Mouse (Mus musculus) urinary bladder, postnatal 10 days (tissue): ENCODE results near the gene Gm10570.

ENCODE experiments used
- DNase-seq: peaks from one replicate; pipeline ENCODE4 v3.0.0; 2022; ENCODE audit warnings: low spot score

Gm10570 gene

DNA sequence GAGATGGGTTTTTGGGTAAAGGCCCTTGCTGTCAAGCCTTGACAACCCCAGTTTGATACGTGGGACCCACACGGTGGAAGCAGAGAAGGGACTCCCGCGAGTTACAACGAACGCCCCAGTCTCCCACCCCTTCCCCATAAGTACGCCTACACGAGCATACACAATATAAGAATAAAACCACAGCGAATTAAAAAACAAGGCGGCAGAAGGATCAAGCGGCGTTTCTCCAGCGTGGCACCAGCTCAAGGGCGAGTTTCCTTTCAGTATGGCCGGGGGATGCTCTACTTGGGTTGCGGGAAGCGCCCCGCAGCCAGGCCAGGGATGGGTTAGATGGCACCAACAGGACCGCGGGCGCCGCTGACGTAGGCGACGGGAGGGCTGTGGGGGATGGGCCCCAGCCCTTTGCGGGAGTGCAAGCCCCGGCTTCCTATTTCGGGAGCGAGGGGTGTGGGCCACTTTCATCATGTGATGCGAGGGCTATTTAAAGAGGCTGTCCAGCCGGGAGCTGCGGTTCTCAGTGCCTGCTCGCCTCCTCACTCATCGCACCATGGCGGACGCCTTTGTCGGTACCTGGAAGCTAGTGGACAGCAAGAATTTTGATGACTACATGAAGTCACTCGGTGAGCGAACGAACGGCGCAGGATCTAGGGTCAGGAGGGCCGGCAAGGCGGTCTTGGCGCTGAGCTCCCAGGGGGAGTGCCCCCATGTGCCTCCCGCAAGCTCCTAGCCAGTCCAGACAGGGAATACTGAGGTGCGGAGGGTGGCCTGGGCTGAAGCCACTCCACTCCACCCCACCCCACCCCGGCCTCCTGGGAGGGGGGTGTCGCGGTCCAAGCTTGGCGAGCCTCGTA lies at the start of gene Gm10570, which contains the start of gene Fabp3:
Gene Gm10570 (minus strand): TSS at position 444 of the 851 bp plus-strand sequence.
Gene Fabp3 (plus strand): TSS at position 365 of the 851 bp plus-strand sequence.
- no peak for DNase-seq

DNA sequence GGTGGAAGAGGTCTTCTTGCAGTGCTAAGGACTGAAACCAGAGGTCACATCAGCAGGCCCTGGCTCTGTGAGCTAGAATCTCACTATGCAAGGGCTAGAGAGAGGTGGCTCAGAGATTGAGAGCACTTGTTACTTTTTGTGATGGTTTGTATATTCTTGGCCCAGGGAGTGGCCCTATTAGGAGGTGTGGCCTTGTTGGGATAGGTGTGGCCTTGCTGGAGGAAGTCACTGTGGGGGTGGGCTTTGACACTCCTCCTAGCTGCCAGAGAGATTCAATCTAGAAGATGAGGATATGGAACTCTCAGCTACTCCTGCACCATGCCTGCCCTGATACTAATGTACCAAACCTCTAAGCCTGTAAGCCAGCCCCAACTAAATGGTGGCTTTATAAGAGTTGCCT lies 49.5 kb upstream of the Gm10570 start:
- DNase-seq = no peak

DNA sequence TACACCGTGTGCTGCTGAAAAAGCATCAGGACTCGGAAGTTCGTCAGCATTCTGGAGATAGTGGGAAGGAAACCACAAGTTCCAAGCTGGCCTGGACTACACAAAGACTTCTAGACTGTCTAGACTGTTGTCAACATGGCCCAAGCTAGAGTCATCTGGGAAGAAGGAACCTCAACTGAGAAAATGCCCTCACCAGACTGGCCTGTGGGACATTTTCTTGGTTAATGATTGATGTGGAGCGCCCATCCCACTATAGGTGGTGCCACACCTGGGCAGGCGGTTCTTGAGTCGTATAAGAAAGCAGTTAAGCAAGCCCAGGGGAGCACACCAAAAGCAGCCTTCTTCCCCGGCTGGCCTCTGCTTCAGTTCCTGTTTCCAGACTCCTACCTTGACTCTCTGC lies 44.1 kb upstream of the Gm10570 start:
- DNase-seq = no peak

DNA sequence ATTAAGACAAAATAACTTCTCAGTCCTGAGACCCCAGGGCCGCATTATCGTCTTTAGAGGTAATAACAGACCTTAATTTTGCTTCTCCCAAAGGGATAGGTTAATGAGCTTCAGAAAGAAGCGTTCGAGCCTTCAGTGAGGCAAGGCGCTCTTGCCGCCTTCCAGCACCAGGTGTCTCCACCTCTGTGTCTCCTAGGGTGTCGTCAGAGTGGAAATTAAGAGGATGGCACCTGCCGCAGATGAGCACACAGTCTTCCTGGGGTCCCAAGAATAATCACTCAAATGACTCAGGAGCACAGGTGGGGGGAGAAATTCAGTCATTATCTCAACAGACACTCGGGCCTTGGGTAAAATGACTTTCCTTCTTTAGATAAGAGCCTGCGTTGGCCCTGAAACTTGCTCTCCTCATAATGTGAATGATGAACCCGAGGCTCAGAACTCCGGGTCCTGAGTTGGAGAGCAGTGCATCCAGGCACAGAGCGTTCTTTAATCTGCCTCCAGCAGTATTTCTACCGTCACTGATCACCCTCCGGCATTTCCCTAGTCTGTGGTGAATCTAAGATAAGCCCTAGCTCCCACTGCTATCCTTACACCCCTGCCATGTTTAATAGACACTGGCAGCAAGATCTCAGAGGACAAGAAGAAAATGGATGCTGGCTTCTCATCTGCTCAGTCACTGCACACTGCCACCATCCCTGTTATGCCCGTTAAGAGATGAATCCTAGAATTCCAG lies 42.4 kb upstream of the Gm10570 start:
- DNase-seq = no peak

DNA sequence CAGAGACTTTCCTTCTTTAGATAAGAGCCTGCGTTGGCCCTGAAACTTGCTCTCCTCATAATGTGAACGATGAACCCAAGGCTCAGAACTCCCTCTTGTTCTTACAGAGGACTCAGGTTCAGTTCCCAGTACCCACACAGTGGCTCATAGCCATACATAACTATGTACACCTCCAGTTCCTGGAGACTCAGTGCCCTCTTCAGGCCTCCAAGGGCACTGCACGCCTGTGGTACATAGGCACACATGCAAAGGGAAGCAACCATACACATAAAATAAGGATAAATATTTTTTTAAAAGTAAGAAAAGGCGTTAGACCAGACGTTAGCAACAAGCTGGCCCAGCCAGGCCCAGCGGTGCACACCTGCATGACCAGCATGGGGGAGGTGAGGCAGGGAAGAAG lies 41.2 kb upstream of the Gm10570 start:
- DNase-seq = no peak

DNA sequence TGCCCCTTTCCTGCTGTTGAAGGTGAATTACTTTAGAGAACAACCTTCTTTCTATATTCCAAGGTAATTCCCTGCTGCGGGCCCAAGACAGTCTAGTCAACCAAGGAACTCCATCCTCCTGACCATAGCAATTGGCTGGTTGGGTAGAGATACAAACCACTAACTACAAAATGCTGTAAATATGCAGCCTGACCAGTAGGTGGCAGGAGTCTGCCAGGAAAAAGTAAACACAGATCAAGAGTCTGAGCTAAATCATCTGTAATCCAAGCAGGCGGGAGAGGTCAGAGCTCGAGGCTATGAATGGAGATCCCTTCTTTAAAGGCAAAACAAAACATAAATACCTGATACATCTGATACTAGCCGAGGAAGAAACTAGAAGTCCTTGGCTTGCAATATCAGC lies 33.2 kb upstream of the Gm10570 start:
- DNase-seq = no peak

DNA sequence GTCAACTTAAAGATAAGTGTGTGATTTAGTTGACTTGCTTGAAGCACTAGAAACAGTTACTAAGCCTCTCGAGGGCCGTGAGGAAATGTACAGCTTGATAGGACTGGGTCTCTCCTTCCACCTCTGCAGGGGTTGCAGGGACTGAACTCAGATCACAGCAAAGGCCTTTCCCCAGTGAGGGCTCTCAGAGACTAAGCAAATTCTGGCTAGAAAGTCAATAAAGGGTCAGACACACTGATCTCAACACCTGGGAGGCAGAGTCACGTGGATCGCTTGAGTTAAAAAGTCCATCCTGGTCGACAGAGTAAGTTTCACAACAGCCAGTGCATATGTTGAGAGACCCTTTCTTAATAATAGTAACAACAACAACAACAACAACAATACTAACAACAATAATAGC lies 27.4 kb upstream of the Gm10570 start:
- no peak for DNase-seq

DNA sequence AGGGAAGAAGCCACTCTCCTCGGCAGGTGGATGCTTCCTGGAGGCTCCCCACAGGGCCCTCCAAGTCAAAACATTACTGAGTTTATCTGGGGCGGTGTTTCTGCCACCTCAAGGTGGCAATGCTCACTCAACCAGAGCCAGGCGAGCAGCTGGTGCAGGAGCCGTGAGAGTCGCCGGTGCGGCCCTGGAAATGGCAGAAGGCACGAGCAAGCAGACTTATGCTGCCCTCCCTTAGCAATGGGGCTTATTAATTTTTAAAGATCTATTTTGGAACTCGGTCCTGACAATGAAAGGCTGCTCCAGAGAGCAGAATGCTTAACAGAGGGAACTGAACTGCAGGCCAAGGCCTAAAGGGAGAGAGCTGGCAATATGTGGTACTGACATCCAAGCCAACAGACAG lies 18.9 kb upstream of the Gm10570 start:
- no peak for DNase-seq

DNA sequence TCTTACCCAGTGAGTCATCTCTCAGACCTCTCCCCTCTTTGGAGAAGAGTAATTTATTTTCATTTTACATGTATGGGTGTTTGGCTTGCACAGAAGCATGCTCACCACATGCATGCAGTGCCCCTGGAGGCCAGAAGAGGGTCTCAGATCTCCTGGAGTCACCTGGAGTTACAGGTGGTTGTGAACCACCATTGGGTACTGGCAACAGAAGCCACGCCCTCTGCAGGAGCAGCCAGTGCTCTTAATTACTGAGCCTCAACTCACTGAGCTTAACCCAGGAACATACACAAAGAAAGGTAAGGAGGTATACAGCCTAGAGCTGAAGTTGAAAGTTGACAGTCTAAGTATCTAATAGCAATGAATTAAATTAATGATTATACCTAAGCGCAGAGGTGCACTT lies 17.0 kb upstream of the Gm10570 start:
- DNase-seq = no peak

DNA sequence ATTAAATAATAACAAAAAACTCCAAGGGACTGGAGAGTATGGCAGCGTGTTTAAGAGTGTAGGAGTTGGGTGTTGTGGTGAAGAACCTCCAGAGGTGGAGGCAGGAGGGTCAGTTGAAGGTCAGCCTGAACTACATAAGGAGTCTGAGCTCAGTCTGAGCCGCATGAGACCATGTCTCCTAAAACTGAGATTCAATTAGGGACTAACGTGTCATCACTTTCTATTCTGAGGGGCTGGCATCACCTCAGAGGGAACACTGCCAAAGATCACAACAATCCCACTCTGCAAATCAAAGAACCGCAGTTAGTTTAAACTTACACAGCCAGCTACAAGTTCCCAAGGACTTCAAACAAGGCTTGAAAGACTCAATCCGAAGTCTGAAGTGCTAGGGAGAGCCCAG lies 15.1 kb upstream of the Gm10570 start:
- DNase-seq = no peak

DNA sequence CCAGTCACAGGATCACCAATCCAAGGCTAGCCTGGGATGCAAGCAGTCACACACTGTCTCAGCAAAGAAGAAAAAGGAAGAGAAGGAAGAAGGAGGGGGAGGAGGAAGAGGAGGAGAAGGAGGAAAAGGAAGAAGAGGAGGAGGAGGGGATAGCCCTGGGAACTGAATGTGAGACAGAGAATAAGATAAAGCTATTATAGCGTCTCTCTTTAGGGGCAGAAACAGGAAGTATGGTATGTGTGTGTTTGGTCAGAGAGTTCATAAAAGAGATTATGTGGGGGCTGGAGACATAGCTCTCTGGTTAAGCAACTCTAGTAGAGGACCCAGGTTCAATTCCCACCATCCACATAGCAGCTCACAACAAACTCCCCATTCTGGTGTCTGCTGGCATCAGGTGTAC lies 14.7 kb upstream of the Gm10570 start:
- no peak for DNase-seq

DNA sequence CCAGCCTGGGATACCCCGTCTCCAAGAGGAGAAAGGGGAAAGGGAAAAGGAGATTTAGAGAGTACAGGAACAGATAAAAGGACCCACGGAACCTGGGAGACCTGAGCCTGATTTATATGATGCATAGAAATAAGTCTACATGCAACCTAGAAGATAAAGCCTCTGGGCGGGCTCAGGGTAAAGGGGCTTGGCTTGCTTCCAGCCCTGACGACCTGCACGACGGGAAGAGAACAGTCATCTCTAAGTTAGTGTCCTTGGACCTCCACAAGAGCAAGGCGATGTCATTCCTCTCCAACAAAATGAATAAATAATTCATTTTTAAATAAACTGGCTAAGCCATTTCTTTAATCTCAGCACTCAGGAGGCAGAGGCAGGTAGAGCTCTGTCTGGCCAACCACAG lies 14.1 kb upstream of the Gm10570 start:
- DNase-seq = no peak

DNA sequence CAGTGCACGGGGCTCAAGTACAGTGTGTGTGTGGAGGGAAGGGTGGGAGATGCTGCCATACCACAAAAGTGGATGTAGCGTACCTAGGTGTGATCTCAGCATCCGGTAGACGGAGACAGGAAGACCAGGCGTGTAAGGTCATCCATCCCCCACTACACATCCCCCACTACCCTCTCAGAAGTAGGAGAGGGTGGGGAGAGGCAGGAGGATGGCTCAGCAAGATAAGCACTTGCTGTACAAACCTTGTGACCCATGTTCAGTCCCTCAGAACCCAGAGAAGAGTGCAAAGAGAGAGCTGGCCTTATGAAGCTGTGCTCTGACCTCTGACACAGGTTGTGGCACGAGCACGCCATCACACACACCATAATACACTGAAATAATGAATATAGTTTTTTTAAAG lies 13.2 kb upstream of the Gm10570 start:
- DNase-seq = no peak

DNA sequence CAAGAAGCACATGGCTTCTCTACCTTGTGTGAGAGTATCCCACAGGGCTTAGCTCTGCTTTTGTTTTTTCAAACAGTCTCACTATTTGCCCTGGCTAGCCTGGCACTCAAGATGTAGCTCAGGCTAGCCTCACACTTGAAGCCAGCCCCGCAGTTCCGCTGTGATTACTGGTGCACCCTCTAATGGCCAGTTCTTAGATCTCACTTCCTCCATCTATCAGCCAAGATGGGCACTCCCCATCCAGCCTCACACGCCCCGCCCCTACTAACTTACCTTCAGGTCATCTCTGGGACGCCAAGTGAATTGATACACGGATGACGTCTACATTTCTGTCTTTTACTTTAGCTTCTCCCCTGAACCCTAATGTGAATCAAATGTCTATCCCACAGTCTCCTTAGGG lies 11.1 kb upstream of the Gm10570 start:
- no peak for DNase-seq

DNA sequence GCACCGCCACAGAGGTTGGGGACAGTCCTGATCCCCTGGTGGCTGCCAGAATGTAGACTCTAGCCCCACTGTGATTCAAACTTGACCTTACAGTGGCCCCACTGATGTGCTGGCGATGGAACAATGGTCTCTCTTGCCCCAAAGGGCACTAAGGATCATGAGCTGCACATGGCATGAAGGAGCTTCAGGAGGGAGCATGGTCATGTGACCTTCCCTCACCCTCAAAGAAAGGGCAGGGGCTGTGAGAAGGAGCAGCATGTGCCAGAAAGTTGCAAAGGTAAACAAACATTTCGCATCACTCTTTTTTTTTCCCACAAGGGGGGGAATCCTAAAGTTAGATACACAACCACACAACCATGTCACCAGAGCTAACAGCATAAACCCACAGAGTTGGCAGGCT lies 9.6 kb upstream of the Gm10570 start:
- DNase-seq = no peak

DNA sequence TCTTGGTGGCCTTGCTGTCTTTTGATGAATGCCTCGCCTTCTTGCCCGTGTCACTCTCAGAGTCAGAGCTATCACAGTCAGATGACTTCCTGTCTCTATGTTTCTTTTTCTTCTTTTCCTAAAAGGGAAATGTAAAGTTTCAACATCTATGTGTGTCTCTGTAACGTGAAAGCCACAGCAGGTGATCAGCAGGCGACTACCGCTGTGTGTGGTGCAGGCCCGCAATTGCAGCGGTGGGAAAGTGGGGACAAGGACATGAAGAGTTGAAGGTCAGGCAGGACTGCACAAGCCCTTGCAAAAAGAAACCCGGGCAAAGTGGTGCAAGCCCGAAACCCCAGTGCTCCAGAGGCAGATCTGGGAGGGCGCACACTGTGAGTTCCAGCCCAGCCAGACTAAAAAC lies 8.2 kb upstream of the Gm10570 start:
- no peak for DNase-seq

DNA sequence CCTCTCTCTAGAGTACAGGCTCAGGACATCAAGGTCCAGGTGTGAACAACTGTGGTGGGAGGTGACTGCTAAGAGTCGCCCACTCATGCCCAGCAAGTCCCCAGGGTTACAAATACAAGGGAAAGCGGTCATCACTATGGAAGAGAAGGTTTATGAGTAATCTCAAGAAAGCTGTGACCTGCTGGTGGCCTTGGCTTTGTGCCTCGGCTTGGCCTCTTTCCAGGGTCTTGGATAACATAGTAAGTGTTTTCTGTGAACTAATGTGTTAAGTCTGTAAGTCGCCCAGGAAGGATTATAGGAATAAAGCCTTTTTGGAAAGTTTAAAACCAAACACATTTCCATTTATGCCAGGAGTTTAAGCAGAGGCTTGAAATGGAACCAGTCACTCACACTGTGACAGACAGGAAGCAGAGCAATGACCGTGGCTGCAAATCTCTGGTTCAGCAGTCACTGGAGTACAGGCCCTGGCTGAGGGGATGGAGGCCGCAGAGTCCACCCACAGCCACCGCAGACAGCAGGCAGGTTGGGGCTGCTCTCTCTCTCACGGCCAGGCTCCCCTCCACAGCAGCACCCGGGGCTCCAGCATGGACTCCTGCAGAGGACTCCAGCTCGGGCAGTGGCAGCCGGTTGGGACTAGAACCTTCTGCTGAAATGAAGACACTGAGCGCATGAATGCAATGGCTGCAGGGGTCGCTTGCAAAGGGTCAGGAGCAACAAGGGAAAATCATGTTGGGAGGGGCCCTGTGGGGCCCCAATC lies 7.5 kb upstream of the Gm10570 start:
- DNase-seq = no peak

DNA sequence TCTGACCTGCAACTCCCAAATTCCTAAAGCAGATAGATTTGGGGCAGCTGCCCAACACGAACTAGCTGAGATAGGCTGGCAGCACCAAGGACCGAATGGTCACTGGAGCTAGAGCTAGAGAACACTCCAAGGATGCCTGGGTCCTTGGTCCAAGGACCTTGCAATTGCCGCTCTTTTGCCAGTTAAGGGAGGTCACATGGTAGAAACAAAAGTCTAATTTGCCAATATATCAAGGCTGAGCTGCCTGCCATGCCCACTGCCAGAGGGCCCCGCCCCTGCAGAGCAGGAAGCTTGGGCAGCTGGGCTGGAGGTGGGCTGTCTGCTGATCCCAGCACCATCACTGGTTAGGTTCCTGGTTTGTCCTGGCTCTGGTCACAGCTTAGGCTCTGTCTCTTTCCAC lies 5.1 kb upstream of the Gm10570 start:
- no peak for DNase-seq

DNA sequence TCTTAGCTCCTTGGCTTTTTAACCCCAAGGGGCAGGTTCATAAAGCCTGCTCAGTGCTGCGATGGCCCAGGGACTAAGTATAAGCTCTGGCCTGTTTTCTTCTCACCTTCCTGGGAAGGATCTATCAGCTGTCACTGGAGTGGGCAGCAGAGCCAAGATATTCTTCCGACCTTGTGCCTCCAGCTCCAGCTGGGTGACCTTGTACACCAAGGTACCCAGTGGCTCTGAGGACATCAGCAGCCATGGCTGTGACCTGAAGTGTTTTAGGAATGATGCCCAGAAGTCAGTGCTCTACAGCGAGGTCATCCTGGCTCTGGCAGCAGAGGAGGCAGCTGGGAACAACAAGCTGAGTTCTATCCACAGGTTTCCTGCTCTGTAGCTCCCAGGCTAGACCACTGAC lies 4.1 kb upstream of the Gm10570 start:
- no peak for DNase-seq

DNA sequence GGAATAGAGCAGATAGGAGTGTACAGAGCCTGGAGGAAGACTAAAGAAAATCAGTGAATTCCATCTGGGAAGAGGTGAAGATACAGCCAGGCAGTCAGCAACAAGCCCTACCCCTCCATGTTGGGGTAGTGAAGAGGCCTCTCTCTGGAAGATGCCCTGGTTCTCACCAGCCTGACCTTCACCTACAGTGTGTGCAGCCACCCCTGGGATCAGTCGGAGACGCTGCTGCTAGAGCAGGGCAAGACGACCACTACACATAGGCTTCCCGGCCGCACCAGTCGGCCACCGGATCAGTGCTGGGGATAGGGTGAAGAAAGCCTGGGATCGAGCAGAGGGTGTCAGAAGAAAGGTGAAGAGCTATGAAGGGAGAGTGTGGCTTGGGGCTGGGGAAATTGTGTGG lies 780 bp upstream of the Gm10570 start:
- DNase-seq = no peak

DNA sequence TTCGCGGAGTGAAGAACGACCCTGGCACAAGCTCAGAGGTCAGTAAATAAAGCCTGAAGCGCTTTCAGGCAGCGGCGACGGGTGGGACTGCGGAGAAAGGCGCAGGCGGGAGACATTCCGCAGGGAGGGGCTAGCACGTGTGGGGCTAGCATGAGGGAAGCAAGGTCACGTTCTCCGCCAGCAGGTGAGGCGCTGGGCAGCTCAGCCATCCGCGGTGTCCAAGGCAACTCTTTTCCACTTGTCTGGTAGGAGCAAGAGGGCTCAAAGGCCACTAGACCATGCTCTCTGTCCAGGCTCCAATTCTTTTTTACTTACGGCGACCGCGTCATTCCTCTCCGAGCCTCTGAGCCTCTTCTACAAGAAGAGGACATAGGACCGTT lies 633 bp downstream of the Gm10570 start:
- no peak for DNase-seq

DNA sequence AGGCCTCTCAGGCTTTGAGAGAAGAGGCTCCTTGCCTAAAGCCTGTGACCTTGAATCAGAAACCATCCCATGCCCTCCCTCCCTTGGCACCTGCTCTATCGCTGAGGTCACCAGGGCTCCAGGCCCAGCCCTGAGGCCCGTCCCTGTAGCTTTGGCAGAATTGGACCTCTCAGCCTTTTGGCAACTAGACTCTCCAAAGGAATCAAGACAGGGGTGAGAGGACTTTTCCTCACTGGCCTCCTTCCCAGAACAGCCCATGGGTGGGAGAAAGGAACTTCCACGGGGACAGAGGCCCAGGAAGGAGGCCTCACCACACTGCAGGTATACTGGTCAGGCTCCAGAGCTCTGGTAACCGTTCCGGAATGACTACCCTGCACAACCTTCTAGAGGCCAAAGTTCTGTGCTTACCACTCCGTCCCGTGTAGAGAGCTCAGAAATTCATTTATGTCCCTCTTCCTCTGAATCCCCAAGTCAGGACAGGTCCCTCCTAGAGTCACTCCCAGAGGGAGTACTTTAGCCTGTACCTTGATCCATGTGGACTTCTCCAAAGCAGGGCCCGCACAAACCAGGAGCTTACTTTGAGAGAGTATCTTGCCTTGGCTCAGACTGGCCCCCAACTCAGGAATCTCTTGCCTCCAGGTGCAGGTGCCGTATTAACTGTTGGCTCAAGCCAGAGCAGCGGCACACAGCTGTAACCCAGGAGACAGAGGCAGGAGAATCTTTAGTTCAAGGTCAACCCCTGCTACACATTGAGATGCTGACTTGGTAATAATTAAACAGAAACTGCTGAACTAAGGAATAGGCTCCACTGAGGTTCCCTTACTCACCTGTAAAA lies 1.5 kb downstream of the Gm10570 start:
- DNase-seq = no peak
